Mouse (Mus musculus): Measurements from ENCODE around the gene Irf9.

DNA sequence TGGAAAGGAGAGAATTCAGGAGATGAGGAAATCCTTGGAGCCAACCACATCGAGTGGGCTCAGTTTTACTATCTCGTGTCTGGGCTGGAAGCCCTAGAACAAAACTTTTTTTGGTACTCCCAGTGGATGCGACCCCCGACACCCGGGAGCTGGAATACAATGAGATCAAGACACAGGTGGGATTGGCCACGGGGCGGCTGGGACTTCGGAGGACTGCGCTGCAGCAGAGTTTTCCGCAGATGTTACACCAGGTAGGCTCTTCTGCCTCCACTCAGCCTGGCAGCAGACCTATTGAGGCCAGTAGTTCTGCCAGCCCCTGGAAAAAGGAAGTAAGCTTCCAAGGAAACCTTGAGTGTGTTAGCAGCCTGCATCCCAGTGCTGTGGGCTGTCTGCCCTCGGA is 40.1 kb upstream of the Irf9 start:
- no peak for TF ChIP-seq CTCF (IDR thresholded peaks at IDR 0.05; ENCODE audit: borderline replicate concordance, insufficient read depth, low read depth, low read length)
- TF ChIP-seq POLR2A (IDR thresholded peaks at IDR 0.05; ENCODE audit: borderline replicate concordance, insufficient read depth, low read length), result no peak
